Mouse (Mus musculus) testis, postnatal 10 days (tissue): Measurements from ENCODE around the gene Il1r2.

ENCODE experiments used
- DNase-seq: peaks from one replicate; pipeline ENCODE4 v3.0.0; 2021; ENCODE audit warnings: low spot score

Il1r2 gene

DNA sequence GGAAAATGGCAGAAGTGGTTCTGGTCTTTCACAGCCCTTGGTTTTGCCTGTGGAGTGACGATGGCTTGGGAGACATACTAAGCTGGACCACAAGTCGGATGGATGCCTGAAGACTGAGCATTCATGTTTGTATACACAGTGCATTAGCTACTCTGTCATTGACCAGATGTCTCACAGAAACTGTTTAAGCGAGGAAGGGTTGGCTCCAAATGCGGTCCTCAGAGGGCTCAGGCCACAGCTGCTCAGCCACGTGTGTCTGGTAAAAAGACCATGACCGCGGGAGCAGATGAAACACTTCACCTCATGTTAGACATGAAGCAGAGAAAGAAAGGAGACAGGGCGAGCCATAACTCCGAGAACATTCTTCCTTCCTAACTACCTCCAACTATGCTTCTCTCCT lies 12.5 kb upstream of the Il1r2 start:
- DNase-seq, result no peak

- DNase-seq, result no peak
These were observed 10.5 kb upstream of the Il1r2 start for GRCm38 (mm10) chr1:40063409-40063808.

DNA sequence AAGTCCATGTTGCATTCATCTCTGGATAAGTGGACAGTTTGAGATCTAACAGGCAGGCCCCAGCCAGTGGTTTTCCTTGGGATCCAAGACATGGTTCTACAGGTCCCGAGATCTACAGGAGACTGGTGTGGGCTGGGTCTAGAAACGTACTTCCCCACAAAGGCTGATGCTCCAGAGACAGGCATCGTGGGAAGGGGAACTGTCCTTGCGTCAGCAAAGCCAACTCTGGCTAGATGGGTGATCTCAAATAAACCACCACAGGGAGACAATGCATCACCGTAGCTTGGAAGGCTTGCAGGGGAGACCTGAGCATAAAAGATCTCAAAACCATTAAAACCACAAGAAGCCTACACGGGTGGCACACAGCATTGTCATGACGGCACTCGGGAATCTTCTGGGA lies 9.4 kb upstream of the Il1r2 start:
- DNase-seq, result no peak

GRCm38 (mm10) chr1:40072558-40072957 lies 1.3 kb upstream of the Il1r2 start:
- DNase-seq, result no peak

- no peak for DNase-seq
These were observed 3.4 kb downstream of the Il1r2 start for GRCm38 (mm10) chr1:40077328-40077727.

- DNase-seq, result no peak
These were observed 7.2 kb downstream of the Il1r2 start for GRCm38 (mm10) chr1:40081041-40081440.

DNA sequence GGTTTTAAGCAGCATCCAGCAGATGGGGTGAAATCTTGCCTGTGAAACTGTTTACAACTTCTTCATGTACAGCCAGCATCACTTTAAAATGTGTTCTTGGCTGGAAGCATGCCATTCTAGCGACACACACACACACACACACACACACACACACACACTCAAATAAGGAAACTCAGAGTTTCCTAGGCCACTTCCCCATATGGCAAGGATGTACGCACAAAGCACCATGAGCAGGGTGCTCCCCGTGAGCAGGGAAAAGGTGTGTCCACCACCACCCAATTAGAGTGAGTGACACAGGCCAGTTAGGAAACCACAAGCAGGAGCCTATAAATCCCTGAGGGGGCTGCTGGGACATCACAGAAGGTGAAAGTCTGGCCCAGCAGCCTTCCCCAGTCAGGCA lies 10.5 kb downstream of the Il1r2 start:
- no peak for DNase-seq

GRCm38 (mm10) chr1:40085403-40086182 lies 11.7 kb downstream of the Il1r2 start:
- DNase-seq, result peak; percentile 60

DNA sequence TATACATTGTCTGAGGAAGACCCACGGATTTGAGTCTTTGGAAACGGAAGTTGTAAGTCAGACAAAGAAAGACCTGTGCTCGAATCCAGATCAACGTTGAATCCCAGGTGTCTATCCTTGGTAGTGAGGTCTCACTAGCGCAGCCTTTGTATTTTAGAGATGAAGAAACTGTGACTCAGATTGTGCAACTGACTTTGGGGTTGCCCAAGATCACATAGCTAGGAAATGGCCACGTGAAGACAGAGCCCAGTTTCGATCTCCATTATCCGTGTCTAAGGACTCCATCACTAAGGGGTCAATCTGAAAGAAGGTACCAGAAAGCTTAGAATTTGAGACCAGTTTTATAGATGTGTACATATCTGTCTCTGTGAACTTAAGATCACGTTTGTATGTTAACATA lies 17.3 kb downstream of the Il1r2 start:
- DNase-seq, result no peak

- DNase-seq, result no peak
These were observed 18.7 kb downstream of the Il1r2 start for GRCm38 (mm10) chr1:40092541-40092940.

DNA sequence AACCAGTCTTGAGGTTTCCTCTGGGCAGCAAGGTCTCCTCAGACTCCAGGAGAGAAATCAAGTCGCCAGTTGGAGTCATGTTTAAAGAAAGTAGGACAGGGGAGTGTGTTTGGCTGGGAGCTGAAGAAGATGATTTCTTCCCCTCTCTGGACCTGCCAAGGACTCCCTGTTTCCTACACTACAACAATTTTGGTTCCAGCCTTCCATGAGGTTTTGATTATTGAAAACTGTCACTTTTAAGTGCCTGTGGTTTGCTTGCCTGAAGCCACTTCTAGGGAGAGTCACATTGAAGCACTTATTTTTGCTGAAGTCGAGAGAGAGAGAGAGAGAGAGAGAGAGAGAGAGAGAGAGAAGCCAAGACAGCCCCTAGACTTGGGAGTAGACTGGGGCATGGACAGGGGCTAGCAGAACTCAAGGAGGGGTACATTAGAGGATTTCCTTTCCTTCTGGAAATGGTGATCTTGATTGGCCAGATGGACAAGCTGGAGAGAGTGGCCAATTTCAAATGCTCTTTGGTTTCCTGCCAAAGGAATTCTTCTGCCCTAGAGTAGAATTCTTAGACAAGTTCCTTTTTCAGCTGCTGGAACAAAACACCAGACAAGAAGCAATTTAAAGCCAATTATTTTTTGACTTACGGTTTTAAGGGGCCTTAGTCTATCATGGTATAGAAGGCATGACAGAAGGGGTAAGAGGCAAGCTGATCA lies 20.9 kb downstream of the Il1r2 start:
- DNase-seq, result no peak

GRCm38 (mm10) chr1:40095585-40095984 lies 21.7 kb downstream of the Il1r2 start:
- DNase-seq, result no peak

- no peak for DNase-seq
These were observed 32.4 kb downstream of the Il1r2 start for GRCm38 (mm10) chr1:40106306-40106705.

DNA sequence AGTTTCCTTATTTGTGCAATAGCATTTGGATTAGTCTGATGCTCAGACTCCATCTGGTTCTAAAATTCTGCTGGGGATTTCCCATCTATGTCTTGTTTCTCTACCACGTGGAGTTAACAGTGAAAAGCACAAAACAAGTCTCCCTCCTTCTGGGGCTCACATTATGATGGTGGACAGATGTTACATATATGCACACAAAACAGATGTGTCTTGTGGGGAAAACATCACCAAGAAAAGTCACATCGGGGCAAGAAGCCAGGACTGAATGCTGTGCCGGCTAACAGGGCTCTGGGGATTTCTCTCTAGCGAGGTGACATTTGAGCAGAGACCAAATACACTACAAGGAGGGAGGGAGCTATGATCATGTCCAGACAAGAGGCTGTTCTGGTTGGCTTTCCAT lies 32.8 kb downstream of the Il1r2 start:
- DNase-seq, result no peak

- DNase-seq, result no peak
These were observed 34.3 kb downstream of the Il1r2 start for GRCm38 (mm10) chr1:40107971-40108749.

- no peak for DNase-seq
These were observed 35.9 kb downstream of the Il1r2 start for GRCm38 (mm10) chr1:40109736-40110135.

GRCm38 (mm10) chr1:40115271-40115670 lies 41.4 kb downstream of the Il1r2 start:
- no peak for DNase-seq

- peak; percentile 91 for DNase-seq
These were observed 42.5 kb downstream of the Il1r2 start for GRCm38 (mm10) chr1:40116422-40116821.

DNA sequence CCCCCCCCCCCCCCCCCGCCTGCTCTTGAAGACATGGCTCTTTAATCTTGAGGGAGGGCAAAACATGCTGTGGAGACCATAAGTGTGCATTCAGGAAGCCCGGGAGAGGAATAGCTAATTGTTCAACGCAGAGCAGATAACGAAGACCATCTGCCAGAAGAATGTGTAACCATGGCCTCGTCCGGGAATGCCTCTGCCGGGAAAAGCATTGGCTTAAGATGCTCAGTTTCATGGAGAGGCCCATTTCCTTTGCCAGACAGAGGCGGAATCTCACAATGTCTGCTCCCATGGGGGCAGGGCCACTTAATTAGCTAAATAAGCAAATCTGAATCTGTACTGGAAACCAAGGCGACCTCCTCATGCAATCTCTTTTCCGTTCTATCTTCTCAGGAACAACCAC lies 43.7 kb downstream of the Il1r2 start:
- DNase-seq, result no peak

GRCm38 (mm10) chr1:40124237-40124636 lies 50.4 kb downstream of the Il1r2 start:
- no peak for DNase-seq

DNA sequence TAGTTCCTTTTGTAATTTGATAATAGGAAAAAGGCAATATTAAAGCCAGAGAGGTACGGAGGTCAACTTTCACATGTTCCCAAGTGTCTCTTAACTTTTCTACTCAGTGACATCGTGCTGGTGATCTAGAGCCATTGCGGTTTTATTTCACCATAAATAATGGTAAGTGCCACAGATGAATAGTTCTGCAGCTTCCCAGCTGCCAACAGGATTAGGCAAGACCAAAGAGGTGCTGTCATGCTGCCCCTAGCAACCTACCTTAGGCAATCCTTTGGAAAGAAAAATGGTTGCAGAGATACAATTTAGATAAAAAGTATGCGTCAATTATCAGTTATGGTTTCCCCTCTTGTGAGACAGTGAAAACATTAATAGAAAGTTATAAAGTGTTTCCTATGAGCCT lies 54.6 kb downstream of the Il1r2 start:
- DNase-seq, result no peak

GRCm38 (mm10) chr1:40129321-40129720 lies 55.4 kb downstream of the Il1r2 start:
- no peak for DNase-seq

DNA sequence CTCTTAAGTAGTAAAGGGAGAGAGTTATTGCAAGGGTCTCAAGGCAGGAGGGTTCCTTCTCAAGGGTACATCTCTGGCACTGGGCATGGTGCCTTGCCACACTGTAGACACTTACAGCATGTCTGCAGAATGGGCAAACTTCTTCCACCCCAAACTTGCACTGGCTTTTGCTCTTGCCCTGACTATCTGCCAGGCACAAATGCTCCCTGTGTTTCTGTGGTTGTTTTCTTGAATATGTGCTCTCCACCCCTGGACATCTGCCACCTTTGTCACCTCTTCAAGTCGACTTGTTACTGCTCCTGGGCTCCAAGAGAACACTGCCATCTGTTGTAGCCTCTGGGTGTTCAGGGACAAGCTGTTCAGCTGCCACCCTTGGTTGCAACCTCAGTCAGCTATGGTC lies 57.8 kb downstream of the Il1r2 start:
- no peak for DNase-seq
